Mouse (Mus musculus): ENCODE data around the gene Auts2.
A peak's percentile ranks its signal among the peaks of the same experiment; 100 is the strongest.

The Auts2 gene

GRCm38 (mm10) chr5:132498896-132499295 lies 44.2 kb downstream of the Auts2 start:
- DNase-seq: no peak

- DNase-seq: no peak
These were observed 45.1 kb downstream of the Auts2 start for GRCm38 (mm10) chr5:132498045-132498444.

- DNase-seq: no peak
These were observed 50.4 kb downstream of the Auts2 start for GRCm38 (mm10) chr5:132492793-132493192.

- no peak for DNase-seq
These were observed 51.1 kb downstream of the Auts2 start for GRCm38 (mm10) chr5:132492040-132492439.

- DNase-seq: no peak
These were observed 51.6 kb downstream of the Auts2 start for GRCm38 (mm10) chr5:132491508-132491907.

GRCm38 (mm10) chr5:132490326-132490725 lies 52.8 kb downstream of the Auts2 start:
- DNase-seq: no peak

GRCm38 (mm10) chr5:132489736-132490313 lies 53.3 kb downstream of the Auts2 start:
- no peak for DNase-seq

GRCm38 (mm10) chr5:132486831-132487230 lies 56.3 kb downstream of the Auts2 start:
- peak; percentile 53 for DNase-seq

GRCm38 (mm10) chr5:132485994-132486393 lies 57.1 kb downstream of the Auts2 start:
- no peak for DNase-seq

- DNase-seq: no peak
These were observed 57.7 kb downstream of the Auts2 start for GRCm38 (mm10) chr5:132485448-132485847.

GRCm38 (mm10) chr5:132481476-132481875 lies 61.7 kb downstream of the Auts2 start:
- DNase-seq: no peak

- DNase-seq: no peak
These were observed 62.7 kb downstream of the Auts2 start for GRCm38 (mm10) chr5:132480461-132480860.

GRCm38 (mm10) chr5:132479227-132479857 lies 63.8 kb downstream of the Auts2 start:
- DNase-seq: no peak

GRCm38 (mm10) chr5:132477533-132477932 lies 65.6 kb downstream of the Auts2 start:
- no peak for DNase-seq

- DNase-seq: no peak
These were observed 70.2 kb downstream of the Auts2 start for GRCm38 (mm10) chr5:132472905-132473321.

- no peak for DNase-seq
These were observed 70.8 kb downstream of the Auts2 start for GRCm38 (mm10) chr5:132472184-132472829.

GRCm38 (mm10) chr5:132467364-132467743 lies 75.8 kb downstream of the Auts2 start:
- no peak for DNase-seq

- peak; percentile 68 for DNase-seq
These were observed 76.4 kb downstream of the Auts2 start for GRCm38 (mm10) chr5:132466427-132467363.

- no peak for DNase-seq
These were observed 80.6 kb downstream of the Auts2 start for GRCm38 (mm10) chr5:132462560-132462959.

GRCm38 (mm10) chr5:132458498-132458897 lies 84.6 kb downstream of the Auts2 start:
- no peak for DNase-seq

- no peak for DNase-seq
These were observed 90.8 kb downstream of the Auts2 start for GRCm38 (mm10) chr5:132452381-132452780.

- no peak for DNase-seq
These were observed 93.1 kb downstream of the Auts2 start for GRCm38 (mm10) chr5:132450071-132450470.

GRCm38 (mm10) chr5:132448401-132449066 lies 94.6 kb downstream of the Auts2 start:
- DNase-seq: no peak

Measured in lung, postnatal 36 days (tissue).